ENCODE assay signal across 8 mouse cellular contexts in genomic region chr6:83125331-83125730, GRCm38 (mm10). TPM values are rescaled to one million over a fixed set of nuclear protein-coding genes. Genes with fewer than 3 reads are reported as not detected.
DNase-seq lines count a peak whose midpoint lies in the region; ATAC-seq and TF ChIP-seq lines count a peak whose summit lies in the region.

Gene Ino80b (minus strand): TSS chr6:83125431.

- no peaks in the 10 kb centered on the region for H3K9me3 ChIP-seq in heart, embryonic 13.5 days
- no peaks in the 10 kb centered on the region for H3K9me3 ChIP-seq in neural tube, embryonic 13.5 days

- intact Hi-C loops in left cerebral cortex, postnatal 36 days (cut with DNase I) = no loop called here

- H3K9ac ChIP-seq in heart, embryonic 13.5 days = peak within 1 kb of the TSS; percentile 88
- H3K9ac ChIP-seq in neural tube, embryonic 13.5 days = peak within 1 kb of the TSS; percentile 78

- no peak for TF ChIP-seq CTCF in bone marrow macrophage, adult 2 months (IDR thresholded peaks at IDR 0.05; ENCODE audit: low read depth, low read length)

- H3K27me3 ChIP-seq in heart, embryonic 13.5 days (replicated peaks) = no peaks in the 10 kb centered on the region
- H3K27me3 ChIP-seq in neural tube, embryonic 13.5 days = no peaks in the 10 kb centered on the region

- H3K4me3 ChIP-seq in bone marrow macrophage, adult 2 months (ENCODE audit: insufficient read depth, low read length) = peak within 1 kb of the TSS; percentile 85
- peak within 1 kb of the TSS; percentile 77 for H3K4me3 ChIP-seq in heart, embryonic 13.5 days
- peak within 1 kb of the TSS; percentile 74 for H3K4me3 ChIP-seq in neural tube, embryonic 13.5 days

- WGBS in heart, embryonic 13.5 days = 29% methylated on average over 5 of the region's 5 CpGs
- WGBS in neural tube, embryonic 13.5 days = 29% methylated on average over 5 of the region's 5 CpGs

- ATAC-seq in heart, embryonic 13.5 days (ENCODE audit: extremely low read depth, insufficient number of reproducible peaks, low FRiP score, low TSS enrichment) = no peak
- ATAC-seq in neural tube, embryonic 13.5 days (ENCODE audit: low read depth) = no peak

- H3K4me2 ChIP-seq in heart, embryonic 13.5 days = peak within 1 kb of the TSS; percentile 96
- H3K4me2 ChIP-seq in neural tube, embryonic 13.5 days = peak within 1 kb of the TSS; percentile 92

- no peak for DNase-seq in left cerebral cortex, adult 18-20 months (ENCODE audit: low spot score in 2 of 2)
- DNase-seq in left cerebral cortex, adult 11 months (ENCODE audit: low spot score) = no peak
- no peak for DNase-seq in left cerebral cortex, postnatal 36 days (ENCODE audit: low spot score in 2 of 2)
- no peak for DNase-seq in right cerebral cortex, adult 18-20 months
- no peak for DNase-seq in frontal cortex, postnatal 25 days (ENCODE audit: low spot score in 2 of 2)

- H3K27ac ChIP-seq in bone marrow macrophage, adult 2 months (ENCODE audit: insufficient read depth, low read depth, low read length) = 0 out of 2 replicates have a peak within 1 kb of the TSS, but pooled peaks have one; percentile 22
- peak within 1 kb of the TSS; percentile 46 for H3K27ac ChIP-seq in heart, embryonic 13.5 days (replicated peaks)
- peak within 1 kb of the TSS; percentile 61 for H3K27ac ChIP-seq in neural tube, embryonic 13.5 days (replicated peaks)

- 0 out of 2 replicates have a peak, but pooled peaks cover 5% of the 10 kb centered on the region for H3K36me3 ChIP-seq in heart, embryonic 13.5 days
- H3K36me3 ChIP-seq in neural tube, embryonic 13.5 days = no peaks in the 10 kb centered on the region

- no peak for TF ChIP-seq POLR2A in bone marrow macrophage, adult 2 months (IDR thresholded peaks at IDR 0.05; ENCODE audit: borderline replicate concordance, low read depth, low read length)

- peaks cover 9% of the 10 kb centered on the region for H3K4me1 ChIP-seq in bone marrow macrophage, adult 2 months (ENCODE audit: control insufficient read depth, insufficient read depth, low read length)
- H3K4me1 ChIP-seq in heart, embryonic 13.5 days = peaks cover 31% of the 10 kb centered on the region
- H3K4me1 ChIP-seq in neural tube, embryonic 13.5 days (replicated peaks) = peaks cover 36% of the 10 kb centered on the region

RNA-seq across cellular contexts. Expression of gene Ino80b, which starts in this region (rescaled TPM):
- total RNA-seq in left cerebral cortex, adult 18-20 months (2021) = 10 to 100 TPM; 23.1 to 26.3 TPM
- 25.1 and 26.8 TPM in 2 replicates for polyA plus RNA-seq in bone marrow macrophage, adult 2 months (2012; ENCODE audit: insufficient read depth, insufficient read length, missing spikeins)
- polyA plus RNA-seq in heart, embryonic 13.5 days (2015; fragmentation: Nextera tagmentation; extraction: Ambion mirVana) = 8.2 and 8.7 TPM in 2 replicates
- total RNA-seq in left cerebral cortex, postnatal 36 days (2021) = 10 to 100 TPM; 20.5 to 26.0 TPM
- 11.4 and 13.0 TPM in 2 replicates for polyA plus RNA-seq in neural tube, embryonic 13.5 days (2015; fragmentation: Nextera tagmentation; extraction: Ambion mirVana)
